Mouse (Mus musculus): ENCODE data around the gene Wap. TPM values are rescaled to one million over a fixed set of nuclear protein-coding genes. Genes with fewer than 3 reads are reported as not detected.
A peak's percentile ranks its signal among the peaks of the same experiment; 100 is the strongest.

Wap gene
- total RNA-seq, 1 experiment from 2014 or later, result not detected

GRCm38 (mm10) chr11:6600284-6600944 is 38.0 kb downstream of the Wap start:
- ATAC-seq (replicated peaks; ENCODE audit: insufficient number of reproducible peaks, low FRiP score, low TSS enrichment, poor library complexity, severe bottlenecking), result no peak

GRCm38 (mm10) chr11:6599831-6600230 is 38.6 kb downstream of the Wap start:
- no peak for ATAC-seq (replicated peaks; ENCODE audit: insufficient number of reproducible peaks, low FRiP score, low TSS enrichment, poor library complexity, severe bottlenecking)

- ATAC-seq (replicated peaks; ENCODE audit: insufficient number of reproducible peaks, low FRiP score, low TSS enrichment, poor library complexity, severe bottlenecking), result no peak
Observed at GRCm38 (mm10) chr11:6599011-6599681, 39.3 kb downstream of the Wap start.

GRCm38 (mm10) chr11:6598191-6598889 is 40.1 kb downstream of the Wap start:
- no peak for ATAC-seq (replicated peaks; ENCODE audit: insufficient number of reproducible peaks, low FRiP score, low TSS enrichment, poor library complexity, severe bottlenecking)

GRCm38 (mm10) chr11:6597523-6597922 is 40.9 kb downstream of the Wap start:
- no peak for ATAC-seq (replicated peaks; ENCODE audit: insufficient number of reproducible peaks, low FRiP score, low TSS enrichment, poor library complexity, severe bottlenecking)

- ATAC-seq (replicated peaks; ENCODE audit: insufficient number of reproducible peaks, low FRiP score, low TSS enrichment, poor library complexity, severe bottlenecking), result no peak
Observed at GRCm38 (mm10) chr11:6596616-6597015, 41.8 kb downstream of the Wap start.

- no peak for ATAC-seq (replicated peaks; ENCODE audit: insufficient number of reproducible peaks, low FRiP score, low TSS enrichment, poor library complexity, severe bottlenecking)
Observed at GRCm38 (mm10) chr11:6596205-6596604, 42.2 kb downstream of the Wap start.

- ATAC-seq (replicated peaks; ENCODE audit: insufficient number of reproducible peaks, low FRiP score, low TSS enrichment, poor library complexity, severe bottlenecking), result no peak
Observed at GRCm38 (mm10) chr11:6595339-6595738, 43.1 kb downstream of the Wap start.

GRCm38 (mm10) chr11:6594845-6595244 is 43.6 kb downstream of the Wap start:
- no peak for ATAC-seq (replicated peaks; ENCODE audit: insufficient number of reproducible peaks, low FRiP score, low TSS enrichment, poor library complexity, severe bottlenecking)

- ATAC-seq (replicated peaks; ENCODE audit: insufficient number of reproducible peaks, low FRiP score, low TSS enrichment, poor library complexity, severe bottlenecking), result no peak
Observed at GRCm38 (mm10) chr11:6593406-6593805, 45.0 kb downstream of the Wap start.

GRCm38 (mm10) chr11:6590933-6591675 is 47.3 kb downstream of the Wap start:
- peak; percentile 3 for ATAC-seq (replicated peaks; ENCODE audit: insufficient number of reproducible peaks, low FRiP score, low TSS enrichment, poor library complexity, severe bottlenecking)

- no peak for ATAC-seq (replicated peaks; ENCODE audit: insufficient number of reproducible peaks, low FRiP score, low TSS enrichment, poor library complexity, severe bottlenecking)
Observed at GRCm38 (mm10) chr11:6589838-6590237, 48.6 kb downstream of the Wap start.

- ATAC-seq (replicated peaks; ENCODE audit: insufficient number of reproducible peaks, low FRiP score, low TSS enrichment, poor library complexity, severe bottlenecking), result no peak
Observed at GRCm38 (mm10) chr11:6588295-6588694, 50.1 kb downstream of the Wap start.

GRCm38 (mm10) chr11:6587249-6587940 is 51.0 kb downstream of the Wap start:
- ATAC-seq (replicated peaks; ENCODE audit: insufficient number of reproducible peaks, low FRiP score, low TSS enrichment, poor library complexity, severe bottlenecking), result no peak

GRCm38 (mm10) chr11:6586660-6587059 is 51.8 kb downstream of the Wap start:
- ATAC-seq (replicated peaks; ENCODE audit: insufficient number of reproducible peaks, low FRiP score, low TSS enrichment, poor library complexity, severe bottlenecking), result peak; percentile 65

- ATAC-seq (replicated peaks; ENCODE audit: insufficient number of reproducible peaks, low FRiP score, low TSS enrichment, poor library complexity, severe bottlenecking), result no peak
Observed at GRCm38 (mm10) chr11:6585748-6586147, 52.7 kb downstream of the Wap start.
